Mouse (Mus musculus) adrenal gland, adult 2 months (tissue): ENCODE measurements at regions not wholly inside any gene's neighbourhood (a gene's known extent, or its start where the extent isn't known, plus 50 kb on each side); places are given as distances from the start of the nearest gene placed in this dataset.

Experiments used
- DNase-seq: peaks from one replicate; pipeline ENCODE4 v3.0.0; 2021

DNA sequence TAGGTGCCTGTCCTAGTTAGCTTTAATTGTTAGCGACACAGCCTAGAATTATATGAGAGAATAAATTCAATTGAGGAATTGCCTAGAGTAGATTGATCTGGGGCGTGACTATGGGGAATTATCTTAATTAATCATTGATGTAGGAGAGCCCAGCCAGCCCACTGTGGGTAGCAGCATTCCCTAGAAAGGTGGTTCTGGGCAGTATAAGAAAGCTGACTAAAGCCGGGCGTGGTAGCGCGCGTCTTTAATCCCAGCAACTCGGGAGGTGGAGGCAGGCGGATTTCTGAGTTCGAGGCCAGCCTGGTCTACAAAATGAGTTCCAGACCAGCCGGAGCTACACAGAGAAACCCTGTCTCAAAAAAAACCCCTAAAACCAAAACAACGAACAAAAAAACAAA lies 156.8 kb upstream of the Zfp618 start:
- DNase-seq: no peak

DNA sequence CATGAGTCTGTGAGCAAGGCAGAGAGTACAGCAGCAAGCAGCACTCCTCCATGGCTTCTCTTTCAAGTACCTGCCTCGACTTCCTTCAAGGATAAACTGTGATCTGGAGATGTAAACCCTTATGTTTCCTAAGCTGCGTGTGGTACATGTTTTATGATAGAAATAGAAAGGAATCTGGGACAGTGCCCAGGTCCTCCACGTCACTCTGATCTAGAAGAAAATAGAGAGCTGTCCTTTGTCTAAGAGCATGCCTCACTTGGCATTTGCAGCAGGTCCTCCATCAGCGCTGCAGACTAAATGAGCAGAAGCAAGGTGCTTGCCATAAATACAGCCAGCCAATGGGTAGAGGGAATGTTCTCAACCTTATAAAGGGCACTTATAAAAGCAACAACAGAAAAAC lies 156.3 kb upstream of the Zfp618 start:
- no peak for DNase-seq

DNA sequence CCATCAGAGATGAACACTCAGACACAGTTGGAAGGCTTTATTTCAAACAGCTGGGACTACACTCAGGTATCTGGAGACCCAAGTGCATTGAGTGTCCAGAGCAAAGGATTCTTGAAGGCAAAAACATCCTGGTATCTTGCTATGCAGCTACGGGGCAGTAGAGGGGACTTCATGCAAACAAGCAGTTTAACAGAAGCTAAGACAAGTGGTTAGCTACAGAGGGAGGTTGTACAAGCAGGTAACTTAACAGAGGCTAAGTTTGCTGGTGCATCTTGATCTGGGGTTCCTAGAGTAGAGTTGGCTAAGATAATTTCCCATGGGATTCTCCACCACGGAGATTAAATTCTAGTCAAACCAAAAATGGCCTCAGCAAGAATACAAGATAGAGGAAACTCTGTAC lies 145.5 kb upstream of the Zfp618 start:
- DNase-seq: no peak

DNA sequence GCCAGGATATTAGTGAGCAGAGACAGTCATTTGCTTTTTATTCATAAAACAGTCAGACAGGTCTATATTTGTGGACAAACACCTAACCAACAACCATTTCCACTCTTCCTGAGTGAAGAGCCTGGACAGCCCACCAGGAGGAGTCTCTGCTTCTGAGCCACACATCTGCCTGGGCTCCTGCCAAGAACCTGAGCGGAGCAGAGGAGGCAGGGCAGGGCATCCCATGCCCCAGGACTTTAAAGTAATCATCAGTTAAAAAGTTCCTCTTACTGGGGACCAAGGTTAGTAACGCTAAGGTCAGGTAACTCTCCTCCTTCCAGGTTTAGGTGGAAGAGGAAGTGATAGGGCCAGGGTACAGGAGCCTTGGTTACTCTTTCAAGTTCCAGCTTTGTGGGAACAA lies 144.1 kb upstream of the Zfp618 start:
- peak; percentile 13 for DNase-seq

DNA sequence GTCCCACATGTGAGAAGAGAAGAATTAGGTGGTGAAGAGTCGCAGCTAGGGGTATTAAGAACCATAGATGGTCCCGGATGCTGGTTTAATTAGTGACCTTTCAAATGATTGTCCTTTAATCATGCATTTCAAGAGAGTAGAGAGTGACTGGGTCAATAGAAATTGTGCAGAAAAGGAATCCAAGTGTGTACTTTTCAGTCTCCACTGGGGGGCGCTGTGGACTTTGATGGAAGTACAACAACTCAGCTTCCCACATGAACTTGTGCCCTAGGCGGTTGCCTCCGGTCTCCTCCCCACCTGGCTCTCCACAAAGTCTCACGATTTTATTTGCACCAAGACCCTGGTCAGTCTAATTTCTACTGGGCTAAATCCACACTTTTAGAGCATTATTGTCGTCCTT lies 142.8 kb upstream of the Zfp618 start:
- DNase-seq: peak; percentile 68

DNA sequence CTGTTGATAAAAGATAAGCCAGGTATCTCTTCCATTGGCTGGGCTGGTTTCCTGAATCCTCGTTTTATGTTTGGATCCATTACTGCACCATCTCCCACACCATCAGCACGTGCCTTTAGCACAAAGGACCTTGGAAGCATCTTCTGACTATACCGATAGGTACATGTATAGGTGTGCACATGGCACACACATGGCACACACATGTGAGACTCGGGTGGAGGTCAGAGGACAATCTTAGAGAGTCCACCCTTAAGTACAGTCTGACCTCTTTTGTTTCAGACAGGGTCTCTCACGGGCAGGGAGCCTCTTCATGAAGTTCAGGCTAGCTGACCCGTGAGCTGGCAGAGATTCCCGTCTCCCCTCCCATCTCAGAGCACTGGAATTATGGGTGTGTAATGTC lies 142.3 kb upstream of the Zfp618 start:
- DNase-seq: no peak

DNA sequence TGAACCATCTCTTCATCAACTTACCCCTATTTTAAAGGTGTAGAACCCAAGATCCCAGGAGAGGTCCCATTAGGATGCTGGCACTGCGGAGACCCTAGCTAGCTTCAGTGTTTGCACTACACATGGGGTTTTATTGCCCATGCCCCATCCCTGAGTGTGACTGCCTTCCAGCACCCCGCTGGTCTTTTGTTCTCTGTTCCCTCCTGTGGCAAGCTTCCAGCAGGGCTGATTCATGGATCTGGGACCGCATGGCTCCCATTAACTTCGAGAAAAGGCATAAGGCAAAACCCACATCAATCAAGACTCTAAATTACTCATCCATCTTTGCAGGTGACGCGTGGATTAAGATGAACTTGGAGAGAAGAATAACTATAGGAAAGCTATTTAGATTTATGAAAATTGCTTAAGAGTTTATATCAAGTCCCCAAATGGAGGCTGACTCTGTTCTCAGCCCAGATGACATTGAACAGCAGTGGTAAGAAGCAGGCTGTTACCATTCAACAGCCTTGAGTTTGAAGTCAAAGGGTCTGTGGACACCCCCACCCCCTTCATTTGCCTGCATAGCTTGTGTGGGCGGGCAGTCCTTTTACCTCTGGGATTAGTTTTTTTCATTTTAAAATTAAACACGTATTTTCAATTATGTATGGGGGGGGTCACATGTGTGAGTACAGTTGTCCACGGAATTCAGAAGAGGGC lies 141.7 kb upstream of the Zfp618 start:
- DNase-seq: peak; percentile 35

DNA sequence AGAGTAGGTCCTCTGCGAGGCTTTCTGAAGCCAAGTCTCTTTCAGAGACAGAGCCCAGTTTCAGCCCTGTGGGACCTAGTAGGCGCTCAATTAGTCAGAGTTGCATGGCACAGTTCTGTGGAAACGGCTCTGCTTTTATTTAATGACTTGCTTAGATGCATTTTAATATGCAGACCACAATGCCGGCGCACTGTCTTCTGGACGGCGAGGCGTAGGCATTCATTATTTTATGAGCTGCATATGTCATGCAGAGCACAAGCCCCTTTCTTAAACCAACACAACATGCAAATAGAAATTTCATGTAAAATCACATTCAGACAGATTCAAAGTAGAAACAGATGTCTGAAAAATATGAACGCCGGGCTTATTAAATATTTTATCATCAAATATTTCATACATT lies 140.8 kb upstream of the Zfp618 start:
- DNase-seq: no peak

DNA sequence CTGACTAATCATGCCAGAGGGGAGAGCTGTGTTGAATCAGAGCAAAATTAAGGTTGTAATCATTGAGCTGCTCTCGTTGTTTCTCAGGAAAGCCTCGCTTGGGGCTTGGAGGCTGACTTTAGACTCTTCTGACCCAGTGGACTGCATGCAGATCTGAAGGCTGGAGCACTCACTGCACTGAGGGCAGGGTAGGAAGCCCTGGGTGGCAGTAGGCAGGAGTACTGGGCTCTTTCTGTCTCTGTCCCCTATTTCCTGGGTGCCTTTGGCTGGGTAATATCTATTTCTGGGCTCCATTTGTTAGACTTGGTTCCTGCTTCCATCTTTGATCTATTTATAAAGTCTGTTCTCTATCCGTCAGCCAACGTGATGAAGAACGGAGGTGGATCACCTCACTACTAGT lies 140.1 kb upstream of the Zfp618 start:
- no peak for DNase-seq

DNA sequence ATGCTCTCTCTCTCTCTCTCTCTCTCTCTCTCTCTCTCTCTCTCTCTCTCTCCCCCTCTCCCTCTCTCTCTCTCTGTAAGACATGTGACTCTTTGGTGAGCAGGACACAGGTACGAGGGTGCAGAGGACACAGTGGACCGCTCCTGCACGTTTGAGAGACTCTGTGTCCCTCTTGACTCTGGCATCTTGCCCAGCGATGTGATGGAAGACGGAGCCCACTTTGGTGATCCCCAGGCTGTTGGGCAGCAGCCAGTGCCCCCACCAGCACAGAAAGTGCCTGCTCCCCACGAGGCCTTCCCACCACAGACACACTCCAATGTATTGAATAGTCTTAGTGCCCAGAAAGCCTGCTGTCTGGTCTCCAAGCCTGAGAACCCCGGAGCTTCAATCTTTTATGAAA lies 136.4 kb upstream of the Zfp618 start:
- DNase-seq: no peak

DNA sequence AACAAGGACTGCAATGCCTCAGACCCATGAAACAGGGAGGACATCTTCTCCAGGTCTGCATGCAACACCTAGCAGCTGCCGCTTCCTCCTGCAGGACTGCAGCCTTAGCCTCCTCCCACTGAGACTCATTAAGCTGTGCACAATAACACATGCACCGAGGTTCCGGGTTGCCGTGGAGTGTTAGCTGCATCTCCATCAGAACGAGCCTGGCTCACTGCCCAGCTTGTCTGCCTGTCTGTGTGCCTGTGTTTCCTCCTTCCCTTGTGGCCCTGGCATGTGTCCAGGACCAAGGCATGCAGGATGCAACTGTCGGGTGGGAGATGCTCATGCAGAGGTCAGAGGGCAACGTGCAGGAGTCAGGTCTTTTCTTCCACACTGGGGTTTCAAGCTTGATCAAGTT lies 131.4 kb upstream of the Zfp618 start:
- DNase-seq: peak; percentile 57

DNA sequence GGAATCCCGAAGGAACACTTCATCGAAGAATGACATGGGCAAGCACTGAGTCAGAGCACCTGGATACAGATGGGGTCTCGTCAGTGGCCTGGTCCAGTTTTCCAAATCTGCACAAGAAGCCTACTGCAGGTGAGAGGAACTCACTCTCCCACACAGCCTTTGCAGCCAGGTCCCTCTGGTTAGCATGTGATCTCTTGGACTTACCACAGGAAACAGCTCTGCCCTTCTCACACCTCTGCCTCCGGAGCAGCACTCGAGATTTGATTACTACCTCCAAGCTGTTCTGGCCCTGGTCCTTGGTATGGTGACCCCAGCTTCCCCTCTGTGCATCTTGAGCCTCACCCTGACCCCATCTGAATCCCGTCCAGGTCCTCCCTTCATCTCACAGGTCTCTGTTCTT lies 128.5 kb upstream of the Zfp618 start:
- peak; percentile 5 for DNase-seq

DNA sequence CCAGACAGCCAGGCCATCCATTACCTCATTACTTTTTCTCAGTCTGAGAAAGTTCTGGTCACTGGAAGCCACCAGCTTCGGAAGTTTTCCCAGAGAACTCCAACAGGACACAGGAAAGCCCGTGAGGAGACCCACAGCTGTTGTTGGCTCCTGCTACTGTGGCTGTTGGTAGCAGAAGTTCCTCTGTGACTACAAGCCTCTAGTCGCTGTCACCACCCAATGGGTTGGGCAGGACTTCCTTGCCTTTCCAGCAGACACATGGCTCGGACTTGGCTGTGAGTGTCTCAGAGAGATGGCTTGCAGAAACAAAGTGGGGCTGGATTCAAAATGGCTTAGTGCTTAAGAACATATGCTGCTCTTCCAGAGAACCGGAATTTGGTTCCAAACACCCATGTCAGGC lies 114.8 kb upstream of the Zfp618 start:
- no peak for DNase-seq

DNA sequence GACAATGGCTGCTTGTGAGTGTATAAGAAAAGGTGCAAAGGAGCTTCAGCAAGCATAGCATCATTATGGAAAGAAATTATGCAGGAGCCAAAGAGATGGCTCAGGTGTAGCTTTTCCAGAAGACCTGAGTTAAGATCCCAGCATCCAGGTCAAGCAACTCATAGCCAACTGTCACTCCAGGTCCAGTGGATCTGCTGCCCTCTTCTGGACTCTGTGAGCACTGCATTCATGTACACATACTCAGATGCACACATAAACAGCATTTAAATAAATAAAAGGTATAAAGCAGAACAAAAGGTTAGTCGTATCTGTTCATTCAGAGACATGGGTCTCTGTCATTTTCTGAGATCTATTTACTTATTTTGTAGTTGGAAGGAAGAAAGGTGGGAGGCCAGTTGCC lies 112.0 kb upstream of the Zfp618 start:
- no peak for DNase-seq

DNA sequence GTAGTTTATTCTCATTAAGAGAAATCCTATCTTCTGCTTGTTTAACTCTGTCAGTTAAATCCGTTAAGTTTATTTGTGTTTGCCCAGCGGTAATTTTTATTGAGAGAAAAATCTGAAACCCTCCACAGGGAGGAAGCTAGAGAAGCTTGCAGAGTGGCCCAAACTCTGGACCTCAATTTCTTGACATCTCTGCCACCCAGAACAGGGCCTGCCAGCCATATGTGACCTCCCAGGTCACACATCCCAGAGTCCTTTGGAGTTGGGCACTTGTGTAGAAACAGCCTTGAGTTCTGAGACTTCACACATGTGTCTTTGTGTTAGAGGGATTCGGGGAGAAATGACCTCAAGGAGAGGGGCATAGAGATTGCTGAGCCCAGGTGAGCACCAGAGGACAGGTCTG lies 109.0 kb upstream of the Zfp618 start:
- no peak for DNase-seq

DNA sequence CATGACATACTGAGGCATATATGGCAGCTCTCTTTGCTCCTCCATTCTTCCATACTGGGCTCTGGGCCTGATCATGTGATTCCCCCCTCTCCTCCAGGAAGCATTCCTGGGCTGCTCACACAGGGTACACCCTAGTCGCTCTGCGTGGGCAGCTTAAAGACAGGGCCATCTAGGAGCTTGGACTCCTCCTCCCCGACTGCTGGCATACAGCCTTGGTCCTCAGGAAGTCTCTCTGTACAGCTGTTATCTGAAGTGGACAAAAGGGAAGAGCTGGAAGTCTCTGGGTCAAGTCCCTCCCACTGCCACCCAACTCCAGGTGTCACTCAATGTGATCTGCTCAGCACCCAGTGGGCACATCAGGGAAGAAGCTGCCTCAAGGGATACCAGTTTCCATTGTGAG lies 102.6 kb upstream of the Zfp618 start:
- DNase-seq: peak; percentile 11

DNA sequence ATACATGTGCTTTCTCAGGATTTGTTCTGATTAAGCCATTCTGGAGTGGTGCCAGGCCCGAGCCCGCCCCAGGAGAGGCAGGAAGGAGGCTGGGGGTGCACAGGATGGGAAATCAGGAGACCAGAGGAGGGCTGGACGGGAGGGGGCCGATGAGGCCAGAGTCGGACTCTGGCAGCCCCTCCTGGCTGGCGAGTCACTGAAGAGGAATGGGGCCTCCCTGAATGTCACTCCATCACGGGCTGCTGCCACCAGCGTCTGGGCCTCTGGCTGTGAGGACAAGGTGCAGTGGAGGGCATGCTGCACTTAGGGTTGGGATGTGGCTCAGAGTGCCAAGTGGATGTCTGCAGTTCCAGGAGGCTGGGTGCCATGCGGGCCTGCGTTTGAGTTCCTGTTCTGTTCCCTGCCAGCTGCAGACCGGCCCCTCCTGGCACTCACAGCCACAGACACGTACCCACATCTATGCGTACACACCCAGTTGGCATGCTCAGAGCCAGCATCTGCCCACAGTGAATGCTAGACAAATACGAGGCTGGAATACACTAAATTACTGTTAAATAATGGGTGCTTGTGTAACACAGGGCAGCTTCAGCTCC lies 94.9 kb upstream of the Zfp618 start:
- no peak for DNase-seq

DNA sequence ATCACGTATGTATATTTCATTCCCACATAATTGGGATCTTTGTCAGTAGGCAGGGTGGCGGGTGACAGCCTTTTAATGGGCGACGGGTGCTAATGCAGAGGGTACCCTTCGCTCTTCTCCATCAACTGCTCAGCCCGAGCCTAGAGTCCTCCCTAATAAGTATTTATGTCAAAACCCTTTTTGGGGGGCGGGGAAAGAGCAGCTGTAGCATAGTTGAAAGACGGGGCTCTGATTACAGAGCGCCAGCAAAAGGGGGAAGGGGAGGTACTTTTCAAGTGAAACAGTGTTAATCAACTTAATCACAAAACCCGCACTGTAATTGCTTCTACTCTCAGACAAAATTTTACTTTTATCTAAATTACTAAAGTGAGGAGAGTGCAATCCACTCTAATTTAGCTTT lies 92.8 kb upstream of the Zfp618 start:
- no peak for DNase-seq

DNA sequence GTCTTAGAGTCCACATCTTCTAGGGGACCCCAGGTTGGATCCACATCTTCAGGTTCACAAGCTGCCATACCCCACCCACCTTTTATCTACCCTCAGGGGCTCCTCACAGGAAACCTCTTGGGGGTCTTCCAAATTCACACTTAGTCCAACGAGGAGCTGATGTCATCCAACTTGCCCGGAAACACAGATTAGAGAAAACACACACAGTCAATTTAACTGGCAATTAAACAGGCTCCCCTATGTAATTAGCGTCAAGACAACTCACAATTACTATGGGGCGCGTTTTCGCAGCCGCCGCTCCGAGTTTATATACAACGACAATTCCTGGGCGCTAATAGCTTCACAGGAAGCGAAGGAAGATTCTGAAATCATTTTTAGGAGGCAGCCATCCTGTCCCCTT lies 91.4 kb upstream of the Zfp618 start:
- no peak for DNase-seq

DNA sequence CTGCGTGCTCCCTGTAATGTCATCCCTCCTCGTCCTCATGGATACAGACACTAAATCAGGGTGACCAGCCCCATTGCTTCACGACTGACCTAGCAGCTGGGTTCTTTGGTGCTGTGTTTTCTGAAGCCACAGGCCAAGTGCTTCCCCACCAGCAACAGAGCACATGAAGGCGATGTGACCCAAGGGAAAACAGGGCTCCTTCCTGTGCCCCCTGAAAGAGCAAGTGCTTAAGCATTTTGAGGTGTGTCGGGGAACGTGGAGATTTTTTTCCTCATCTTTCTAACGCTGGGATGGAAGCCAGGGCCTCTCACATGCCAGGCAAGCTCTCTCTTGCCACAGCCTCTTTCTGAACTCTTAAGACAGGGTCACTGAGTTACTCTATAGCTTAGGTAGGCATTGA lies 87.3 kb upstream of the Zfp618 start:
- no peak for DNase-seq

DNA sequence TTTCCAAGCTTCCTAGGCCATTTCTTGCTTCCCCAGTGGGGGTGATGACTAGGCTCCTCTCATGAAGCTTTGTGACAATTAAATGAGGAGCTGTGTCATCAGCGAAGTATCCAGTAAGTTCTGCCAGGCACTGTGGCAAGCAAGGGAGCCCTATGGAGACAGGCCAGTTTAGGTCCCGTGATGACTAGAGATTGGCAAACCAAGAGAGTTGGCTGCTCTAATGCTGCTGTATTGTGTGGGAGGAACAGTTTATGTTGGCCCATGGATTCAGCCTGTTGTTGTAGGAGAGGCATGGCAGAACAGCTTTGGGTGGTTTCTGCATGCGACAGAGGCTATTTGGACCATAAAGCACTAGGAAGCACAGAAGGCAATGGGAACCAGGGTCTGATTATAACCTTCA lies 86.4 kb upstream of the Zfp618 start:
- DNase-seq: peak; percentile 27

DNA sequence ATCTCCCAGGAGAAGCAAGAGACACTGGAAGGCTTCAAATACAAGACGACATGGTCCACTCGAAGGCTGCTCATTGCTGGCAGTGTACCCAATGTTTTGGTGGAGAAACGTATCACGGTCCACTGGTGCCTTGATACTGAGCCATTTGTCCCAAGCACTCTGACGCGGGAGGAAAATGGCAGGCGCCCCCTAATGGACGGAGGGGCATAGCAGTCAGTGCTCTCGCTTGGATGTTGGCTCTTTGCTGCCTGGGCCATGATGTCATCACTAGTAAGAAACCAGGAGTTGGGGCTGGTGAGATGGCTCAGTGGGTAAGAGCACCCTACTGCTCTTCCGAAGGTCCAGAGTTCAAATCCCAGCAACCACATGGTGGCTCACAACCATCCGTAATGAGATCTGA lies 83.5 kb upstream of the Zfp618 start:
- no peak for DNase-seq

DNA sequence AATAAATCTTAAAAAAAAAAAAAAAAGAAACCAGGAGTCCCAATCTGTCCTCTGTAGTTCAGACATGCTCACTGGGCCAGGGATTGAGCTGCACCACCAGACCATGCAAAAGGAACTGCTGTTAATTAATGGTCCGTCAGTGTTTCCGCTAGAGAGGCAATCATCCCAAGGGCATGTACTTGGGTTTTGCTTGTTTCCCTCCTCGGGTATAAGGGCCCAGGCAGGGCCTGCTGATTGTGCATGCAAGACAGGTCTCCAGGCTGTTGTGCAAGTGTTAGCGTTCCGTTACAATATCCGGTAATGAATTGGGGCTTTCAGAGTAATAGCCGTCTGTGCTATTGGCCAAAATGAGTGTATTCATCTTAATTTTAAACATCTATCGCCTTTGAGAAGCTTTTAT lies 83.1 kb upstream of the Zfp618 start:
- DNase-seq: no peak

DNA sequence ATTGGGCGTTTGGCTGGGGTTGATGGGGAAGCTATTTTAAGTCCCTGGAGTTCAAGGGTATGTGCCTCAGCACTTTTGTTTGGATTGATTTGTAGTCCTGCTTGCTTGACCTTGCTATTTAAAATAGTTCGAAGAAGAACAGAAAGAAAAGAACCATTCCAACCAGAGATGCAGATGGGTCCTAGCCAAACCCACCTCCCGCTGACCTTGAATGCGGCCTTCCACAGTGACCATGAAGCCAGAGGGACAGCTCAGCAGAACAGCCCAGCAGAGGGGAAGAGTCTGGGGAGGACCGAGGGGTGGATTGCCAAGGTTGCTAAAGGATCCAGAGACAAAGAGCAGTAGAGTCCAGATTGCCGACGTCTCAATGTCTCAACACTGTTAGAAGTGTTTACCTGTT lies 76.6 kb upstream of the Zfp618 start:
- DNase-seq: peak; percentile 81

DNA sequence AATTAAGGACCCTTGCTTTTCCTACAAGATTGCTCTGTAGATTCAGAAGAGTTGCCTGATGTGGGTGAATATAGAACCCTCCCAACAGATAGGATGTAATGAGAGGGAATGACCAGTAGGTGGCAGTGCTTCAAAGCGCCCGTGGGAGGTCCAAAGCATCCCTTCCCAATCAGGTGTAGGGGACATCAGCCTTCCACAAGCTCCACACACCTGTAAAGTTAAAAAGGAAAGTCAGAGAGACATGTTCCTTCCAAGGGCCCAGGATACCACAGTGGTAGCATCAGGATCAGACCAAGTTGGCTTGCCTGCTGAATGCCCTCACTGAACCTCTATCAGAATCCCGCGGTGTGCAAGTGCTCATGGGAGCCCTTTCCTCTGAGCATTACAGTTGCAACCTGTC lies 75.7 kb upstream of the Zfp618 start:
- peak; percentile 32 for DNase-seq
